Mouse (Mus musculus) heart, adult 2 months (tissue): ENCODE measurements around the gene Zrsr2.

ENCODE experiments used
- CTCF ChIP-seq: fragments of 200-600 bp; IDR thresholded peaks from 2 replicates; pipeline ENCODE4 v1.8.1; 2022; ENCODE audit warnings: antibody characterized with exemption, mild to moderate bottlenecking, moderate library complexity
- POLR2A ChIP-seq: fragments of 200-500 bp; IDR thresholded peaks from 2 replicates; pipeline ENCODE4 v1.6.1; 2011; ENCODE audit warnings: mild to moderate bottlenecking, low read depth, low read length, control low read depth; ENCODE audit not compliant: insufficient read depth

GRCm38 (mm10) chrX:163982129-163982528 is 23.7 kb upstream of the Zrsr2 start:
- TF ChIP-seq CTCF (no peak), POLR2A (no peak)
